Mouse (Mus musculus): ENCODE results near the gene Atg4c.

The Atg4c gene

DNA sequence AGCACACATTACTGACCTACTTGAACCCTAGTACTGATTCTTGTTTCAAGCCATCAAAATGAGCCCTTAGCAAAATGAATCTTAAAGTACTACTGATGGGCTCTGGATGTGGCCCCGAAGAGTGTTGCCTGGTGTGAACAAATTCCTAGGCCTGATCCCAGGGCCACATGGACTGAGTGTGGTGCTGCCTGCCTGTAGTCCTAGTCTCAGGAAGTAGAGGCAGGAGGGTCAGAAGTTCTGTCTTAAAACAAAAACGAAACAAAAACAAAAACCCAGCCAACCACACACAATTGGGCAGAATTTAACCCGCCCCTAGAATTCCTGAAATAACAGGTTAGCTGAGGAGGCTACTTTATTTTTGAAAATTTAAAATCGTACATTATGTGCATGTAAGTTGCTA is 8.4 kb upstream of the Atg4c start:
- no peak for DNase-seq (ENCODE audit: low read depth, low spot score)

- DNase-seq (ENCODE audit: low read depth, low spot score): no peak
Observed at GRCm38 (mm10) chr4:99186412-99187125, 7.2 kb upstream of the Atg4c start.

- DNase-seq (ENCODE audit: low read depth, low spot score): no peak
Observed at GRCm38 (mm10) chr4:99192640-99193039, 1.1 kb upstream of the Atg4c start.

- no peak for DNase-seq (ENCODE audit: low read depth, low spot score)
Observed at GRCm38 (mm10) chr4:99193214-99193613, 520 bp upstream of the Atg4c start.

DNA sequence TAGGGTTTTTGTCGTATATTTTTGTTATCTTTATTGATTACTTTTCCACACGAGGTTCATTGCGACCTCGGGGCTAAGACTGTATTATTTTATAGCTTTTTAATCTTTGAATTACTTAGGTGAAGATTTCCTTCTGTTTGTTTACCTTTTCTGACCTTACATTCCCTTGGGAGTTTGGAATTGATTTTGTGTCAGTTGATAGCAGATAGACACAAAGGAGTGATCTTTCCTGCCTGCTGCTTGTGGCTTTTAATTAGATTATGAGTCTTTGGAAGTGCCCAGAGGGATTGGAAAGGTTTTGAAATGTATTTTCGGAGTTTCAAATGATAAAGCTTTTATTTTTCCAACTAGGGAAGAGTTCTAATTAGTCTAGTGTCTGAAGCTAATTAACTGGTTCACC is 1.1 kb downstream of the Atg4c start:
- DNase-seq (ENCODE audit: low read depth, low spot score): no peak

DNA sequence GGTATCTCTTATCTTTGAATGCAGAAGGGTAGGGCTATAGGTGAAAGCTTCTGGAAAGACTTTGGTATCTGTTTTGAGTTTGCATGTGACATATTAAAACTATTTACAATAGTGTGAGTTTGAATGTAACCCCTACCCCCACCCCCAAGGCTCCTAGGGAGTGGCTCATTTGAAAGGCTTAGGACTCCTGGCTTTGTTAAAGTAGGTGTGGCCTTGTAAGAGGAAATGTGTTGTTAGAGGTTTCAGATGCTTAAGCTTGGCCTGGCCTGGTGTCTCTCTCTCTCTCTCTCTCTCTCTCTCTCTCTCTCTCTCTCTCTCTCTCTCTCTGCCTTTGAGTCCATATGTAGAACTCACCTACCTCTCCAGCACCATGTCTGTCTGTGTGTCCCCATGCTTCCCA is 5.0 kb downstream of the Atg4c start:
- peak; percentile 71 for DNase-seq (ENCODE audit: low read depth, low spot score)

DNA sequence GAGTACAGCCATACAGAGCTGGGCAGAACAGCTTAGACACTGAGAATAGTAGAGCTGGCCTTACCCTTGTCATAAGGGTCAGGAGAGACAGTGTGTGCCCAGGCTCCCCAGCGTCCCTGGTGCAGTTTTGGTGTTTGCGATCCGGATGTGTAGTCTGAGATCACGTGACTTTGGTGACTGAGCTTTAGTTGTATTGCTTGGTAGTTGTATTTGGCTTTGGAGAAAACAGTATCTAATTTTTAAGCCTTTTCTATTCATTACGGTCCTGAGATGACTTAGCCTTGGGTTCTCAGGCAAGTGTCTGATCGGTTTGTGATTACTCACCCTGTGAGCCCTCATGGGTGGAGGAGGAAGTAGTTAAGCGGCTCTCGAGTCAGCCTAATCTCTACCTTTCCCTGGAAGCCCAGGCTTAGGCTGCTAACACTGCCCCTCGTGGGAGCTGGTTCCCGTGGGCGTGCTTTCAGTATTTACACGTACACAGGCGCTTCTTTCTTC is 6.1 kb downstream of the Atg4c start:
- peak; percentile 70 for DNase-seq (ENCODE audit: low read depth, low spot score)

DNA sequence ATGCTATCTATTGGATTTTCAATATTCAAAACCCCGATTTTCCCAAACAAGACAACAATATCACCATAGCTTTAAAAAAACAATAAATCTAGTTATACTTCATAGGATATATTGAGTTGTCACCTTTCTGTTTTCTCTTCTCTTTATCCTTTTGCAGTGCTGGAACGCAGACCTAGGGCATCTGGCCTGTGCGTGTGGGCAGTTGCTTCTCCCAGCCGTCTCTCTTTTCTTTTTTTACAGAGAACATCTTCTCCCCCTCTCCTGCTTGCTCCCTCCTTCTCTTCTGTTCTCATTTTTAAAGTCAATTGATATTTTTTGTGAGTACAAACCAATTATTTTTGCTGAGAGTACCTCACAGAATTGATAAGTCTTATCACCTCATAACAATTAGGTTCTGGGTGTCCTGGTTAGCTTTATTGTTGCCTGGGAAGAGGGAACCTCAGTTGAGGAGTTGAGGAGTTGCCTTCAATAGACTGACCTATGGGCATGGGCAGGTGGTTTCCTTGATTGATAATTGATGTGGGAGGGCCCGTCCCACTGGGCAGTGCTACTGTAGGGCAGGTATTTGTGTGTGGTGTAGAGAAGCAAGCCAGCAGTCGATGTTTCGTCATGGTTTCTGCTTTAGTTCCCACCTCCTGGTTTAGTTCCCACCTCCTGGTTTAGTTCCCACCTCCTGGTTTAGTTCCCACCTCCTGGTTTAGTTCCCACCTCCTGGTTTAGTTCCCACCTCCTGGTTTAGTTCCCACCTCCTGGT is 6.8 kb downstream of the Atg4c start:
- peak; percentile 54 for DNase-seq (ENCODE audit: low read depth, low spot score)

- no peak for DNase-seq (ENCODE audit: low read depth, low spot score)
Observed at GRCm38 (mm10) chr4:99205773-99206172, 12.0 kb downstream of the Atg4c start.

GRCm38 (mm10) chr4:99206356-99206755 is 12.6 kb downstream of the Atg4c start:
- no peak for DNase-seq (ENCODE audit: low read depth, low spot score)

DNA sequence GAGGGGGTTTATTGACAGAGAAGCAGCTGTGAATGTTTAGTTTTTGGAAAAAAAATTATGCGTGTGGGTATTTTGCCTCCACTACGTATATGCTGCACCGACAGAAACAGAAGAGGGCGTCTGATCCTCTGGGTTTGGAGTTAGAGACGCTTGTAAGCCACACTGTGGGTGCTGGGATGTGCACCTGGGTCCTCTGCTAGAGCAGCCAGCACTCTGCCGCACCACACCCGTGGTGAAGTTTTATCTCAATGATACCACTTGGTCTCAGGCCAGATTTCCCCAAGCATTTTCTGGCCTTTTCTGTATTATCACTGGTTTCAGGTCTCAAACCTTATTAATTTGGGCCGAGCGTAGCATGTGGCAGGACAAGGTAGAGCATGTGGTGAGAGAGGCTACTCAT is 16.4 kb downstream of the Atg4c start:
- DNase-seq (ENCODE audit: low read depth, low spot score): no peak

GRCm38 (mm10) chr4:99211606-99212005 is 17.9 kb downstream of the Atg4c start:
- no peak for DNase-seq (ENCODE audit: low read depth, low spot score)

- DNase-seq (ENCODE audit: low read depth, low spot score): no peak
Observed at GRCm38 (mm10) chr4:99213123-99213522, 19.4 kb downstream of the Atg4c start.

GRCm38 (mm10) chr4:99222221-99222620 is 28.5 kb downstream of the Atg4c start:
- DNase-seq (ENCODE audit: low read depth, low spot score): peak; percentile 71

GRCm38 (mm10) chr4:99224790-99225189 is 31.1 kb downstream of the Atg4c start:
- DNase-seq (ENCODE audit: low read depth, low spot score): no peak

DNA sequence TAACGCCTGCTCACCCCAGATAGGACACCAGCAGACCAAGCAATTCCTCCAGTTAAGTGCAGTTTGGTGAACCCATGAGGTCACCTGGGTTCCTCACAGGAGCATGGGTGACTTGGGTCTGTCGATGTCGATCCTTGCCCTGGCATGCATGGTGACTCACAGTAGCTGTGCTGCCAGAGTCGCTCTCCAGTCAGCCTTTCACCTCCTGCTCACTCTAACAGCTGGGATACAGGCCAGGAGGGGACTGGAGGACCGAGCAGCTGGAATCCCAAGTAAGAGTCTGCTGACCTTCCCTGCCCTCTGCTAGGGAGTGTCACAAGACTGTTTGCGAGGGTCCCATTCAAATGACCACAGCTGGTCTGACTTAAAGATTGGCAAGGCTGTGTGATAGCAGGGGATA is 33.5 kb downstream of the Atg4c start:
- DNase-seq (ENCODE audit: low read depth, low spot score): no peak

GRCm38 (mm10) chr4:99229371-99229770 is 35.6 kb downstream of the Atg4c start:
- no peak for DNase-seq (ENCODE audit: low read depth, low spot score)

GRCm38 (mm10) chr4:99235203-99235856 is 41.6 kb downstream of the Atg4c start:
- DNase-seq (ENCODE audit: low read depth, low spot score): peak; percentile 56

GRCm38 (mm10) chr4:99238305-99238704 is 44.6 kb downstream of the Atg4c start:
- peak; percentile 78 for DNase-seq (ENCODE audit: low read depth, low spot score)

DNA sequence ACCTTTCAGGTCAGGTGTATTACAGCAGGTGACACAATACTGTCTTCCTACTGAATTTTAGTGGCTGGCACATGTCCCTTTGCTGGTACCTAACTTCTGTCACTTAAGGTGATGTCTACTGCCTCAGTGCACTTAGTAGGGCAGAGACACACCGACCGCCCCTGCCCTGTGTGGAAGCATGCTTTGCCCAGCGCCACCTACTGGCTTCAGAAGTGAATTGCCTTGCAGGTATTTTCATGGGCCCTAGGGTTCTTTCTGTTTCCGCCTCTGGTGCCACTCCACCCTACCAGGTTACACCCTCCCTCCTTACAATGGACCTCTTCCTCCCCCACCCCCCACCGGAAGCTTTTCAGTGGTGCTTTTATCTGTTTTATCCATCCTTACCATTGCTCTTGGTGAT is 47.9 kb downstream of the Atg4c start:
- peak; percentile 84 for DNase-seq (ENCODE audit: low read depth, low spot score)

DNA sequence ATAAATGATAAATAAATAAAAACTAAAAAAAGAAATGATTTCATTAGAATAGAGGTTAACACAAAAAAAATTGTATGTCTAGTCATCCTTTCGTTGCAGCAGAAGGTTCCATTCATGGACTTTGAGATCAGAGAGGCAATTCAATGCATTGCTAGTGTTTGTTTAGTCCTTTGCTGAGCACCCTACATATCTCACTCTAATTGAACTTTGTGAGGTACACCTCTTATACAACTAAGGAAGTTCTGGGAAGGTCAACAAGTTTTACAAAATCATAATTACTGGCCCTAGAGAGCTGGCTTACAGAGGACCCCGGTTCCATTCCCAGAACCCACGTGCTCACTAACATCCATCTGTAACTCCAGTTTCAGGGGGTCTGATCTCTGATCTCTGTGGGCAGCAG is 55.6 kb downstream of the Atg4c start:
- no peak for DNase-seq (ENCODE audit: low read depth, low spot score)

- no peak for DNase-seq (ENCODE audit: low read depth, low spot score)
Observed at GRCm38 (mm10) chr4:99249826-99250225, 56.1 kb downstream of the Atg4c start.

GRCm38 (mm10) chr4:99252957-99253356 is 59.2 kb downstream of the Atg4c start:
- no peak for DNase-seq (ENCODE audit: low read depth, low spot score)
